Mouse (Mus musculus): ENCODE measurements at regions not wholly inside any gene's neighbourhood (a gene's known extent, or its start where the extent isn't known, plus 50 kb on each side); places are given as distances from the start of the nearest gene placed in this dataset.

DNA sequence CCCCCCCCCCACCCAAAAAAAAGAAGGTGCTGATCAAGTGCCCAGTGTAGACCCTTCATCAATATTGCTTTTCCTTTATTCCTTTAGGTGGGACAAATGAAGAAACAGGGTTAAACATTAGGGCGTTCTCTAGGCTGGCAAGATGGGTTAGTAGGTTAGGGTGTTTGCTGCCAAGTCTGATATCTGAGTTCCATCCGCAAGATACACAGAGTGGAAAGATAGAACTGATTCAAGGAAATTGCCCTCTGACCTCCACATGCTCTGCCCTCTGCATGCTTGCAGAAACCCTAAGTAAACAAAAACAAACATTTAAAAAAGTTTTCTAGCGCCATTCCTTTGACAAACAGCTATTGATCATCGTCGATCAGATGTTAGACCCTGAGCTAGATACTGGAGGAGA is 85.6 kb upstream of the Teddm2 start:
- TF ChIP-seq CTCF (conservative IDR thresholded peaks at IDR 0.05; ENCODE audit: insufficient read depth, insufficient read length, low read depth, low read length) (no peak), POLR2A (IDR thresholded peaks at IDR 0.05; ENCODE audit: low read depth, low read length) (no peak)
